Mouse (Mus musculus) liver, embryonic 11.5 days (tissue): ENCODE results near the gene Clec2e. TPM values are rescaled to one million over a fixed set of nuclear protein-coding genes. Genes with fewer than 3 reads are reported as not detected.
"Not testable (repeated sequence)": the region's sequence is repeated elsewhere in the genome, so short reads cannot be mapped to it uniquely, and the experiment has no call there.

Source experiments
- ATAC-seq: fragments of 200-750 bp; cut with Nextera tagmentation; replicated peaks from 2 replicates; pipeline ENCODE4 v1.8.0; 2017; ENCODE audit warnings: moderate number of reproducible peaks, mild to moderate bottlenecking, moderate TSS enrichment, moderate library complexity; ENCODE audit not compliant: low FRiP score
- DNase-seq: peaks from one replicate; pipeline ENCODE4 v3.0.0-alpha.2; 2017; ENCODE audit warnings: low spot score
- H3K27ac ChIP-seq: fragments of 300-500 bp; sonication (generic); 2 replicates; pipeline ENCODE4 v1.5.1; 2014; ENCODE audit warnings: mild to moderate bottlenecking, low read depth, low read length, control low read depth
- H3K27me3 ChIP-seq: fragments of 300-500 bp; sonication (generic); replicated peaks from 2 replicates; pipeline ENCODE4 v1.6.1; 2014; ENCODE audit warnings: low read length, mixed read lengths; ENCODE audit not compliant: control insufficient read depth, insufficient read depth
- H3K36me3 ChIP-seq: fragments of 300-500 bp; sonication (generic); 2 replicates; pipeline ENCODE4 v1.6.1; 2014; ENCODE audit warnings: mild to moderate bottlenecking, low read length, moderate library complexity, mixed read lengths; ENCODE audit not compliant: control insufficient read depth, insufficient read depth
- H3K4me1 ChIP-seq: fragments of 300-500 bp; sonication (generic); replicated peaks from 2 replicates; pipeline ENCODE4 v1.6.1; 2014; ENCODE audit warnings: low read length, mixed read lengths; ENCODE audit not compliant: control insufficient read depth, insufficient read depth
- H3K4me2 ChIP-seq: fragments of 300-500 bp; sonication (generic); 2 replicates; pipeline ENCODE4 v1.6.1; 2014; ENCODE audit warnings: mild to moderate bottlenecking, control low read depth, moderate library complexity
- H3K4me3 ChIP-seq: fragments of 300-500 bp; sonication (generic); 2 replicates; pipeline ENCODE4 v1.5.1; 2014; ENCODE audit warnings: low read depth, low read length, control low read depth
- H3K9ac ChIP-seq: fragments of 300-500 bp; sonication (generic); 2 replicates; pipeline ENCODE4 v1.6.1; 2014; ENCODE audit warnings: low read depth, low read length, control low read depth
- H3K9me3 ChIP-seq: fragments of 300-500 bp; sonication (generic); 2 replicates; pipeline ENCODE4 v1.6.1; 2016; ENCODE audit warnings: low read length, inconsistent platforms, mixed read lengths; ENCODE audit not compliant: control insufficient read depth
- WGBS: fragments of 180-500 bp; shearing (Covaris S2); extraction: QIAGEN DNeasy Blood & Tissue Kit; methylation state at CpG from one replicate; pipeline ENCODE4 v1.1.7; 2014; 5-methylcytosine and 5-hydroxymethylcytosine counted together
- polyA plus RNA-seq: library from polyadenylated mRNA; unstranded; fragments of >200 nt; fragmentation: Nextera tagmentation; extraction: Ambion mirVana; gene quantifications from 2 replicates; pipeline ENCODE4 v1.2.1, GENCODE M21; 2014

Gene Clec2e
- not detected in 2 replicates for polyA plus RNA-seq

DNA sequence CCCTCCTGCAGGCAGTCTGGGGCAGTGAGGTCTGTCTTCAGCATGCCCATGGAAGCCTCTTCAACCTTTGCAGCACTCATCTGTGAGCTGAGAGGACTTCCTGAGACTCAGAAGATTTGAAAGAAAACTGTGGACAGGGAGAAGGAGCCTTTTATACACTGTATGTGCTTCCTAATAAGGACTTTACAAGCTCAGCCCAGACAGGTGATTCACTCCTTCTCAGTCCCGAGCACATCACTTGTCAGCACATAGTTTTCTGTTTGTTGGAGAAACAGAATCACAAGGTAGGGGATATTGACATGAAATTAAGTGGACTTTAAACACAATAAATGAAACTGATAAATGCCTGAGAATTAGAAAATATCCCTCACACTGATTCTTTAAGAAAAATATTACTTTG lies at the start of gene Clec2e:
TSS of gene Clec2e (minus strand) at position 120 of the 400 bp plus-strand sequence.
- not testable (repeated sequence) for H3K27me3 ChIP-seq, DNase-seq, H3K9ac ChIP-seq, H3K4me1 ChIP-seq, H3K9me3 ChIP-seq, H3K4me2 ChIP-seq, H3K36me3 ChIP-seq, H3K27ac ChIP-seq, ATAC-seq, H3K4me3 ChIP-seq
- WGBS, result 64% methylated on average over 1 of the region's 1 CpGs

DNA sequence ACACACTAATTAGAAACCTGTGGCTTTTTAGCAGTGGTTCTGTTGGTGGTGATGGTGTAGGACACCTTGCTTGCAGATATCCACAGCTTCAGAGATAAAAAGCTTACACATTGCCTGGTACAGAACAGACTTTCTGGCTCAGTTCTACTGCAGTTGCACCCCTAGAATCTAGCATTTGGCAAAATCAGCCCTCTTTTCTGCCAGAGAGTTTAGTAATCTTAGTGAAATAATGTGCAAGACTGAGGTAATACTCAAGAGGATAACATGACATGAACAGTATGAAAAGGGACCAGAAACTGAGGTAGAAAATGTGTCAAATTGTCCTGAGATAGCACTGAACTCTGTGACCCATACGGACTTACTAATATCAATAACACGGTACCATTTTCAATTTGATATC lies 46.1 kb upstream of the Clec2e start:
- no peaks in the 10 kb centered on the region for H3K27me3 ChIP-seq
- H3K4me2 ChIP-seq, result no peak overlapping the region
- 88% methylated on average over 2 of the region's 2 CpGs for WGBS
- no peaks in the 10 kb centered on the region for H3K4me1 ChIP-seq
- H3K36me3 ChIP-seq, result no peaks in the 10 kb centered on the region
- ATAC-seq (no peak), DNase-seq (no peak)
- no peak overlapping the region for H3K9ac ChIP-seq
- H3K27ac ChIP-seq, result no peak overlapping the region
- H3K4me3 ChIP-seq, result no peak overlapping the region
- H3K9me3 ChIP-seq, result no peaks in the 10 kb centered on the region

DNA sequence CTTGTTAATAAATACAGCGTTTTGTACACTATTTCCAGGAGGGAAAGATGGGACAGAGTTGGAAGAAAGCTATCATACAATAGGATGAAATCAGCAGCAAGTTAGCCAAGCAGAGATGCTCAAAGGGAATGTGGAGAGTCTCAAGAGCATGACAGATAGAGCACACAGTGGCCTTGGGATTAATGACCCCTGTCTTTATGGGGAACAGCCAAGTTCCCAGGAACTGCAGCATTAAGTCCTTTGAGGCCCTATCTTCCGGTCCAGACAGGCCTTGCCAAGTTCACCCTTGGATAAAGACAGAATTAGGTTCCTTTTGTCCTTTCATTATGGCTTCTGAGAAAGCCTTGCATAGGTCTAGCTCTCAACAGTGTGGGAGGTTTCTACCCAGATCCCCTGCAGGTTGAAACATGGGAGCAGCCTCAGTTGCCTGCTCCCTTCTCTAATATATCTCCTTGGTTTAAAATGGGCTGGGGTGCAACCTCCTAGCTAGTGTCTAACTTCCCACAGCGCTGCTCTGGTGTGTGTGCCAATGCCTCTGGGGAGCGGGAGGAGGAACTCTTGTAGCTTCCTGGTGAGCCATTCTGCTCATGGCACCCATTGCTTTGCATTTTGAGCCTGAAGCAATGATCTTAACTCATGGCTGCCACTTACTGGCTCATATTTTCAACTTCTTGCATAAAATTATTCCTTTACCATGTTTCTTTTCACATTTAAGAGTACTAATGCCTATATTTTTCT lies 32.1 kb upstream of the Clec2e start:
- ATAC-seq, result no peak

DNA sequence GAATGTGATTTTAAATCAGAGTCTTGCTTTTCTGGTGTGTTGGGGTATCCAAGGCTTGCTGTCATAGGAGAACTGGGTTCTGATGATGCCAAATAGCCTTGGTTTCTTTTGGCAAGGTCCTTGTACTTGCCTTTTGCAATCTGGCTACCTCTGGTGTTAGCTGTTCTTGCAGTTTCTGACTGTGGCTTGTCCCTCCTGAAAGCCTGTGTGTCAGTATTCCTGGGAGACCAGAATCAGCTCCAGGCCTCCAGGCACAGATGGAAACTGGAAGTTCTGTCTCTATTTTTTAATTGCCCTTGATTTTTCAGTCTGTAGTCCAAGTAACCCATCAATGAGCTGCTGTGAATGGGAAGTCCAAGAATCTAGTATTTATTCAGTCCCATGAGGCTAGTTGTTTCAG lies 26.1 kb upstream of the Clec2e start:
- Histone ChIP-seq H3K36me3 (no peaks in the 10 kb centered on the region), H3K4me3 (no peak overlapping the region), H3K27ac (no peak overlapping the region), H3K9me3 (no peaks in the 10 kb centered on the region), H3K4me2 (no peak overlapping the region), H3K27me3 (no peaks in the 10 kb centered on the region), H3K9ac (no peak overlapping the region), H3K4me1 (no peaks in the 10 kb centered on the region)
- DNase-seq (no peak), ATAC-seq (no peak)

More for the DNA sequence above, 32.1 kb upstream of the Clec2e start:
- no peaks in the 10 kb centered on the region for H3K27me3 ChIP-seq
- no peaks in the 10 kb centered on the region for H3K36me3 ChIP-seq
- no peak overlapping the region for H3K4me2 ChIP-seq
- no peak overlapping the region for H3K9ac ChIP-seq
- H3K9me3 ChIP-seq, result no peaks in the 10 kb centered on the region
- H3K27ac ChIP-seq, result no peak overlapping the region
- DNase-seq, result no peak
- no peak overlapping the region for H3K4me3 ChIP-seq
- 80% methylated on average over 4 of the region's 4 CpGs for whole genome bisulfite sequencing
- no peaks in the 10 kb centered on the region for H3K4me1 ChIP-seq

DNA sequence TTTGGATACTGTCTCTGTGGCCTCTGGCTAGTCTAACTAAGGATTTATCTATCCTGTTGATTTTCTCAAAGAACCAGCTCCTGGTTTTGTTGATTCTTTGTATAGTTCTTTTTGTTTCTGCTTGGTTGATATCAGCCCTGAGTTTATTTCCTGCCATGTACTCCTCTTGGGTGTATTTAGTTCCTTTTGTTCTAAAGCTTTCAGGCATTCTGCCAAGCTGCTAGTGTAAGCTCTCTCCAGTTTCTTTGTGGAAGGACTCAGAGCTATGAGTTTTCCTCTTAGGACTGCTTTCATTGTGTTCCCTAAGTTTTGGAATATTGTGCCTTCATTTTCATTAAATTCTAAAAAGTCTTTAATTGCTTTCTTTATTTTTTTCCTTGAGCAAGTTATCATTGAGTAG lies 23.8 kb upstream of the Clec2e start:
- H3K4me1 ChIP-seq, H3K27ac ChIP-seq, H3K4me3 ChIP-seq, H3K4me2 ChIP-seq, DNase-seq, H3K36me3 ChIP-seq, H3K9me3 ChIP-seq, H3K9ac ChIP-seq, H3K27me3 ChIP-seq, ATAC-seq: not testable (repeated sequence)

DNA sequence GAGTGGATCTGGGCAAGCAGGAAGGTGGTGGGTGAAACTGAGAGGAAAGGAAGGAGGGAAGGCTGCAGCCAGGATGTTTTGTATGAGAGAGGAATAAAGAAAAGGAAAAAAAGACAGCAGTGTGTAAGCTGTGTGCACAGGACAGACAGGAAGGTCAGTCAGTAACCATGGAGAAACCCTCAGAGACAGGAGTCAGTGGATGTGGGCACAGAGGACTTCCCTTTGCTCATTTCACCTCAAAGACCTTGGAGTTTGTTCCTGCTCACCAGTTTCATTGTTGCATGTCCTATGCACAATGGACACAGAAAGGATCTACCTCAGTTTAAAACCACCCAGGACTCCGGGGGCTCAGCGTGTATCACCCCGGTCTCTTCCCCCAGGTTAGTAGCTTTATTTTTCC lies 15.5 kb upstream of the Clec2e start:
- H3K9ac ChIP-seq, result no peak overlapping the region
- no peak for ATAC-seq
- WGBS, result 92% methylated on average over 3 of the region's 3 CpGs

GRCm38 (mm10) chr6:129114237-129114636 lies 13.5 kb upstream of the Clec2e start:
- H3K9ac ChIP-seq, ATAC-seq, H3K4me1 ChIP-seq, H3K27me3 ChIP-seq, H3K4me3 ChIP-seq, H3K36me3 ChIP-seq, H3K4me2 ChIP-seq, DNase-seq, H3K27ac ChIP-seq, H3K9me3 ChIP-seq: not testable (repeated sequence)
- 76% methylated on average over 3 of the region's 3 CpGs for WGBS

More for the DNA sequence above, 15.5 kb upstream of the Clec2e start:
- Histone ChIP-seq H3K36me3 (no peaks in the 10 kb centered on the region), H3K9me3 (no peaks in the 10 kb centered on the region), H3K4me1 (no peaks in the 10 kb centered on the region), H3K27ac (no peak overlapping the region), H3K4me3 (no peak overlapping the region), H3K4me2 (no peak overlapping the region), H3K27me3 (no peaks in the 10 kb centered on the region)
- no peak for DNase-seq

GRCm38 (mm10) chr6:129113769-129114168 lies 13.1 kb upstream of the Clec2e start:
- Histone ChIP-seq H3K9ac (no peak overlapping the region), H3K9me3 (no peaks in the 10 kb centered on the region), H3K27me3 (no peaks in the 10 kb centered on the region), H3K4me2 (no peak overlapping the region), H3K4me3 (no peak overlapping the region), H3K27ac (no peak overlapping the region), H3K36me3 (no peaks in the 10 kb centered on the region), H3K4me1 (no peaks in the 10 kb centered on the region)
- DNase-seq (no peak), ATAC-seq (peak; percentile 11; the same call in 1 of the 2 replicates)
- 32% methylated on average over 1 of the region's 1 CpGs for WGBS

DNA sequence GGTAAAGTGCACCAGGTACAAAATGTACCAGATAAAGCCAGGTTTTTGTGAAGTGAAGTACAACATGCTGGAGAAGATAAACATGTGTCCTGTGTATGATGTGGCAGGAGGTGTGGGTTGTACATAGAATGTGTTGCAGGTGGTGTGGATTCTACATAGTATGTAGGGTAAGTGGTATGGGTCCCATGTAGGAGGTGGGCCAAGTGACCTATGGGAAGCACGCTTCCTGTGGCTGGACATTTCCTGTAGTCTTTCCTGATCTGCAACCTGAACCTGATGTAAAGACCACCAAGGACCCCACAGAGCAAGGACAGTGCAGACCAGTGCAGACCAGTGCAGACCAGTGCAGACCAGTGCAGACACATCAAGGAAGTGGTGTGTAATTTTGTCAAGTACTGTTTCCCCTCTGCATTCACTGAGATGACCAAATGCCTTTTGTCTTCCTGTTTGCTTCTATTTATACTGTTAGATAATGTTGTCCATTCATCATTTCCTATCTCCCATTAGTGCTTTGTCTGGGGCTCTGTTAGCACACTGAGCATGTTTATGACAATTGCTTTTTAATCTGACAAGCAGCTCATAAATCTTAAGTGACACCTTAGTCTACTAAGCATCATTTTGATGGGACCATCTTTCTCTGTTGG lies 12.4 kb upstream of the Clec2e start:
- DNase-seq, result no peak
- ATAC-seq, result peak; percentile 63
- Histone ChIP-seq H3K4me3 (no peak overlapping the region), H3K36me3 (no peaks in the 10 kb centered on the region), H3K27me3 (no peaks in the 10 kb centered on the region), H3K4me2 (no peak overlapping the region), H3K9me3 (no peaks in the 10 kb centered on the region), H3K9ac (no peak overlapping the region), H3K4me1 (no peaks in the 10 kb centered on the region), H3K27ac (no peak overlapping the region)
- 75% methylated on average over 1 of the region's 1 CpGs for WGBS
